2 mouse cellular contexts compared by ENCODE assay signal in the genomic region with DNA sequence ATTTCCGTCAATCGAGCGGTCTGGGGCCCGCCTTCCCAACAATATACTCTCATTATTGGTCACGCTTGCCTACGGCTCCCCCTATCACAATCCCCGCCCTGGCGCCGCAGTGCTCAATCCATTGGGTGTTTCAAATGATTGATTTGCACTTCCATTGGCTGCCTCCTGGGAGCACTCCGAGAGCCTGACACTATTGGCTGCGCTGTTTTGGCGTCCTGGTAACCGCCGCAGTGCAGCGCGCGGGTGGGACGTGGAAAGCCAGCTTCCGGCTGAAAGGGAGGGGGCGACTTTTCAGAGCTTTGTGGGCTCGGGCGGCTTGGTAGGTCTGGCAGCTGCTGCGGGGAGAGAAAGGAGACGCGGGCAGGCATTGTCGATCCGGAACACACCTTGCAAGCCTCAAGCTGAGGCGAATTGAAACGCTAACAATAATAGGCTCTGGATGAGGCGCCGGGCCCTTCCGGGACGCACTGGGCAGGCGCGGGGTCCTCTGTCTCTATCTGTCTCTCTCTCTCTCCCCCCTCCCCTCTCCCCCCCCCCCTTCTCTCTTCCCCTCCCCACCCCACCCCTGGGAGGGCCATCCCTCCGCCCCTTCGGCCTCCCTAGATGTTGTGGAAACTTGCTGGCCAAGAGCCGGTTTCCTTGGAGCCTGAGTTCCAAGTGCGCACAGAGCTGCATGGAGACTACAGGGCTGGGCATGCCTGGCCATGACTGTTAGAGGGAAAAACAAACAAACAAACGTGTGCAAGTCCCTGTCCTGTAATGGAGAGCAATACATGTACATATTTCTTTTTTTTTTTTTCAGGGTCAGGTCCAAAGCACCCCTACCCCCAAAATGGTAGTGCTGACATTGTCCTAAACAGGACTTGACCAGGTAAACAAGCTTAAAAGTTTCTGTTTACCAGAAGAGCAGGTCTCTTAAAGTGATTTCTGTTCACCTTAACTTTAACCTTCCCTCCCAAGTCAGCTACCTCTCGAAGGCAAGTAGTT.
A peak's percentile ranks its signal among the peaks of the same experiment; 100 is the strongest.
TF ChIP-seq lines count a peak whose summit lies in the region.

No protein-coding gene starts in this region.

TF ChIP-seq in CH12.LX, 34 proteins besides CTCF, POLR2A, EP300 and RAD21:
- TF ChIP-seq CHD2 (IDR thresholded peaks at IDR 0.05; ENCODE audit: low read length) (peak; percentile 95), NRF1 (IDR thresholded peaks at IDR 0.05; ENCODE audit: low read depth, low read length) (peak; percentile 79), BHLHE40 (IDR thresholded peaks at IDR 0.05; ENCODE audit: low read depth, low read length) (no peak), MXI1 (IDR thresholded peaks at IDR 0.05; ENCODE audit: low read depth, low read length) (peak; percentile 24; the same call in 1 of the 2 replicates), ETS1 (conservative IDR thresholded peaks at IDR 0.05; ENCODE audit: low read depth, low read length) (no peak), ELF1 (IDR thresholded peaks at IDR 0.05; ENCODE audit: low read depth, low read length) (peak; percentile 72), MYC (IDR thresholded peaks at IDR 0.05; ENCODE audit: low read depth, low read length) (no peak), ZNF384 (IDR thresholded peaks at IDR 0.05; ENCODE audit: low read depth, low read length) (peak; percentile 7; the same call in 1 of the 2 replicates), E2F4 (IDR thresholded peaks at IDR 0.05; ENCODE audit: insufficient replicate concordance, low read depth, low read length) (no peak), USF1 (IDR thresholded peaks at IDR 0.05; ENCODE audit: low read depth, low read length) (no peak), ZKSCAN1 (IDR thresholded peaks at IDR 0.05; ENCODE audit: borderline replicate concordance, low read depth, low read length) (no peak), HCFC1 (IDR thresholded peaks at IDR 0.05; ENCODE audit: low read depth, low read length) (peak; percentile 59), SMC3 (IDR thresholded peaks at IDR 0.05; ENCODE audit: low read depth, low read length) (no peak), SIN3A (IDR thresholded peaks at IDR 0.05; ENCODE audit: low read length) (no peak; the same call in 1 of the 2 replicates), MAZ (IDR thresholded peaks at IDR 0.05; ENCODE audit: low read depth, low read length) (peak; percentile 93), CHD1 (IDR thresholded peaks at IDR 0.05; ENCODE audit: low read depth, low read length) (no peak)

TF ChIP-seq in myocyte, 11 proteins besides CTCF, POLR2A, EP300 and RAD21:
- TF ChIP-seq REST (IDR thresholded peaks at IDR 0.05; ENCODE audit: insufficient read depth, insufficient read length) = no peak
- peak in 2 of 3 experiments; percentile 33 to 44 for TF ChIP-seq MYOG (IDR thresholded peaks at IDR 0.05; ENCODE audit: control insufficient read depth in 1 of 3, insufficient read depth in 1 of 3, insufficient read length in 2 of 3, low read depth in 2 of 3)
- TF ChIP-seq CEBPB (IDR thresholded peaks at IDR 0.05; ENCODE audit: insufficient read depth, poor library complexity, severe bottlenecking) = no peak
- peak; percentile 32 for TF ChIP-seq E2F4 (IDR thresholded peaks at IDR 0.05; ENCODE audit: insufficient read depth)
- no peak for TF ChIP-seq TCF3 (IDR thresholded peaks at IDR 0.05; ENCODE audit: insufficient read length, low read depth)
- TF ChIP-seq USF1 (IDR thresholded peaks at IDR 0.05; ENCODE audit: low read depth) = no peak
- TF ChIP-seq MYOD1 (IDR thresholded peaks at IDR 0.05; ENCODE audit: control insufficient read depth in 1 of 3, insufficient read length in 2 of 3, low read depth in 2 of 3) = peak in 2 of 3 experiments; percentile 45 to 54
- peak; percentile 77 for TF ChIP-seq POLR2AphosphoS2 (IDR thresholded peaks at IDR 0.05; ENCODE audit: insufficient read length, low read depth)
